Mouse (Mus musculus): Measurements from ENCODE around the gene Ube2o.

DNA sequence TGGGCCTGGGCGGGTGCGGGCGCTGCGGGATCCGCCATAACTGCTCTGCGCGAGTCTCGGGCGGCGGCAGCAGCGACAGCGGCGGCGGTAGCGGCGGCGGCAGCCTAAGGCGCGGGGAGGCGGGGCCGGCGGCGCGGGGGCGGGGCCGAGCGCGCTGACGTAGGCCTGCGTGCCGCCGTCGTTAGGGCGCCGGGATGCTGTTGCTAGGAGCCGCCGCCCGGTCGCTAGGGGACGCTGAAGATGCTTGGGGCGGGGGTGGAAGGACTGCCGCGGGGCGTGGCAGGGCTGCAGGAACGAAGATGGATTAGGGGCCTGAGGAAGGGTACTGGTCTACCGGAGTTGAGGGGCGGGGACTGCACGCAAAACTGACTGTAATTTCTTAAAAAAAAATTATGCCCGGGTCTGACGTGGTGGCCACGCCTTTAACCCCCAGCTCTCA, at the start of gene Ube2o:
- TF ChIP-seq CTCF (IDR thresholded peaks at IDR 0.05; ENCODE audit: low read depth) = peak; percentile 34
- no peak for TF ChIP-seq EP300 (IDR thresholded peaks at IDR 0.05; ENCODE audit: low read depth)

Data from heart, postnatal 0 days (tissue).